Mouse (Mus musculus) C2C12 (cell line): ENCODE data around the gene Itih4. TPM values are rescaled to one million over a fixed set of nuclear protein-coding genes. Genes with fewer than 3 reads are reported as not detected.

Source experiments
- H3K27me3 ChIP-seq: one replicate; pipeline ENCODE4 v1.6.1; 2011; ENCODE audit not compliant: control insufficient read depth, insufficient read depth, insufficient read length
- H3K36me3 ChIP-seq: one replicate; pipeline ENCODE4 v1.6.1; 2011; ENCODE audit not compliant: control insufficient read depth, insufficient read depth
- H3K4me3 ChIP-seq: one replicate; pipeline ENCODE4 v1.5.1; 2011; ENCODE audit warnings: mild to moderate bottlenecking, control low read depth; ENCODE audit not compliant: poor library complexity, insufficient read depth, severe bottlenecking
- H3K79me2 ChIP-seq: one replicate; pipeline ENCODE4 v1.6.1; 2011; ENCODE audit not compliant: control insufficient read depth, insufficient read depth
- H3K79me3 ChIP-seq: one replicate; pipeline ENCODE4 v1.6.1; 2011; ENCODE audit warnings: low read depth, control low read depth
- H3ac ChIP-seq: one replicate; pipeline ENCODE3; 2011; ENCODE audit warnings: low read depth; ENCODE audit not compliant: control insufficient read depth, insufficient read length
- CEBPB ChIP-seq: IDR thresholded peaks from one replicate; pipeline ENCODE4 v1.6.1; 2011; ENCODE audit warnings: low read depth, mild to moderate bottlenecking, control low read depth, moderate library complexity
- CTCF ChIP-seq: IDR thresholded peaks from one replicate; pipeline ENCODE4 v1.5.1; 2011; ENCODE audit not compliant: control insufficient read depth, insufficient read depth, insufficient read length
- FOSL1 ChIP-seq: IDR thresholded peaks from one replicate; pipeline ENCODE4 v1.8.0; 2011; ENCODE audit warnings: mild to moderate bottlenecking, low read length; ENCODE audit not compliant: poor library complexity, insufficient read depth, severe bottlenecking
- MAX ChIP-seq: IDR thresholded peaks from one replicate; pipeline ENCODE4 v1.6.1; 2011; ENCODE audit warnings: mild to moderate bottlenecking, control low read depth
- MYOD1 ChIP-seq: IDR thresholded peaks from one replicate; pipeline ENCODE4 v1.6.1; 2011; ENCODE audit warnings: low read depth; ENCODE audit not compliant: control insufficient read depth, insufficient read length
- MYOG ChIP-seq: IDR thresholded peaks from one replicate; pipeline ENCODE4 v1.6.1; 2011; ENCODE audit not compliant: control insufficient read depth, insufficient read length; ENCODE audit errors: extremely low read depth
- USF1 ChIP-seq: IDR thresholded peaks from one replicate; pipeline ENCODE4 v1.6.1; 2011; ENCODE audit warnings: low read depth, mild to moderate bottlenecking, control low read depth, moderate library complexity
- polyA plus RNA-seq: library from polyadenylated mRNA; unstranded; fragments of >200 nt; fragmentation: generic; extraction: Trizol; gene quantifications from one replicate; pipeline ENCODE4 v1.2.1, GENCODE M21; 2012; ENCODE audit warnings: missing spikeins

Gene Itih4
- polyA plus RNA-seq, 1 experiment = 0.11 TPM

DNA sequence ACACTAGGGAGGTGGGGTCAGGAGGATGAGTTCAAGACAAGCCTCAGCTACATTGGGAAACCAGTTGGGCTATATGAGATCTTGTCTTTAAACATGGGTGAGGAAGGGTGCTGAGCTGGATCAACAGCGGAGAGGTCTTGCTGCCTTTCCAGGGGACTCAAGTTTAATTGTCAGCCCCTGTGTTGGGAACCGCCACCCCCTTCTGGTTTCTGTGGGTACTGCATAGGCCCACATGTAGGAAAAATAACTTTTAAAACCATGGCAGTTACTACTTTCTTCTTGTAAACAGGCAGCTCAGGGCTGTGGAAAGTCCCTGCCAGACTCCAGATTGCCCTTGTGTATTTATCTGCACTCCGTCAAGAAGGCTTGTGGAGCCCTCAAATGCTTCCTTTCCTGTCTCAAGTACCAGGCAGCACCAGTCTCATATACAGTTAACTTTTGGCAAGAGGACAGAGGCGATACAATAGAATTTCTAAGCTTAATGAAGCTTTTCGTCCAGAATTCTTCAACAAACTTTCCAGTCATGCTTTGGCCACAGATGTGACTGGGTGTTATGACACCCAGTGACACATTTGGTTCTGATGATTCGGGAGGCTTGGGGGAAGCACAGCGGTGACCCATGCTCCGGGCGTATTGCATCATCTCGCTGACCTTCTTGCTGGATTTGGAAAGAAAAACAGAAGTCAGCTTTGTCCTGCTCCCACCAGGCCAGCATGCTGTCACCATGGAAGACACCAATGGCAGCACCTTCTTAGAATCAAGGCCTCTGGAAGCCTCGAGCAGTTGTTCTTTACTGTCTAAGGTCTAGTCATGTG is 57.8 kb downstream of the Itih4 start:
- Histone ChIP-seq H3K4me3 (no peak overlapping the region), H3K36me3 (no peaks in the 10 kb centered on the region), H3K27me3 (no peaks in the 10 kb centered on the region), H3K79me2 (no peaks in the 10 kb centered on the region), H3ac (no peak overlapping the region), H3K79me3 (no peaks in the 10 kb centered on the region)
- TF ChIP-seq CEBPB (peak; percentile 39), MAX (no peak), USF1 (no peak), MYOG (no peak), CTCF (no peak)

DNA sequence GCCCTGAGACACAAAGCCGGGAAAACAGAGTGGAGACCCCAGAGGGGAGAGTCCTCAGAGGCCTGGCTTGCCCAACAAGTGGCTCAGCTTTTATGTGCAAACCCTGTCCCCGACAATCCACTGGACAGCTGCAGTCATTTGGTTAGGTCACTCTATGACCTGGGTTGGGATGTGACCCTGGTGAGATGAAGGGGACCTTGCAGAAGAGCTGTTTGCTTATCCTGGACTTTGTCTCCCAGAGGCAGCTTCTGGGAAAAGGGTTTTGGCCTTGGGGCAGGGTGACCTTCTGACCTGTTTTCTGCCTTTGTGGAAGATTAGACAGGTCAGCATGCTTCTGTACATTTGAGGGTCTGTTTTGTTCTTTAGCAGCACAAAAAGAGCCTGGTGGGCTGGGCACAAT is 58.5 kb downstream of the Itih4 start:
- Histone ChIP-seq H3K79me2 (no peaks in the 10 kb centered on the region), H3K27me3 (no peaks in the 10 kb centered on the region), H3K36me3 (no peaks in the 10 kb centered on the region), H3K79me3 (no peaks in the 10 kb centered on the region), H3ac (no peak overlapping the region), H3K4me3 (no peak overlapping the region)
- TF ChIP-seq USF1 = no peak
- no peak for TF ChIP-seq CTCF
- no peak for TF ChIP-seq MYOD1
- no peak for TF ChIP-seq MAX

DNA sequence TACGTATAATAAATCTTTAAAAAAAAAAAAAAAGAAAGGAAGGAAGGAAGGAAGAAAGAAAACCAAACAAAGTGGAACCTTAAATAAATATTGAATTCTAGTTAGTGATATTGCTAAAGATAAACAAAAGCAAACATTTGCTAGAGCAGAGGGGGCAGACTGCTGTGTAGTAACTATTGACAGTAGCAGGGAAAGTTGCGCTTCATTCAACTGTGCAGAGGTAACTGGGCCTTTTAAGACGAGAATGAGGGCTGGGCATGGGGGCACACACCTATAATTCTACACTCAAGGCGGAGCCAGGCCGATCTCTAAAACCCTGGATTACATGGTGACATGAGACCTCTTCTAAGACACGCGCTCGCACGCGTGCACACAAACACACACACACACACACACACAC is 63.7 kb downstream of the Itih4 start:
- TF ChIP-seq CEBPB (no peak), MYOG (no peak), MAX (no peak), MYOD1 (no peak), CTCF (no peak), USF1 (no peak), FOSL1 (no peak)
- no peak overlapping the region for H3K4me3 ChIP-seq

DNA sequence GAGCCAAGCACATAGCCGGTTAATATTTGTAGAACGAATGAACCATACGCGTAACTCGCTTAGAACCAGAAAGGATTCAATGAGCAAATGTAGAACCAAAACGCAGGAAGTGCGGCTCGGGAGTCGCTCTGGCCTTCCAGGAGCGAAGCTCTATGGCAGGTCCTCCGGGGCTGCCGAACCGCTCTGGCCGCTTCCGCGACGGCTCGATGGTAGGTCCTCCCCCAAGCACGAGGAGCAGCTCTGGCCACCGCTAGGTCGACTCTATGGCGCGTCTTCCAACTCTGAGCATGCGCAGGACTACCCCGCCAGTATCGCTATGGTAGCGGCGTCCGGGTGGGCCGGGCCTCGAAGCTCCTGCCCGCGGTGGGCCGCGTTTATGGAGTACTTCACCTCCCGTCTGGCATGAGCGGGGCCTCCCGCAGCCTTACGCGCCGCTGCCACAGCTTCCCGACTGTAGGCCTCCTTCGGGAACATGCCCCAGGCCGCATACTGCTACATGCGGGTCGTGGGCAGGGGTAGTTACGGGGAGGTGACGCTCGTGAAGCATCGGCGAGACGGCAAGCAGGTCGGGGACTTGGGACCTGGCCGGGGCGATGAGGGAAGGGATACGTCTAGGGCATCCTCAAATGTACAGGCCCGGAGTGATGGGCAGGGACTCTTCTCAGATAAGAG is 65.0 kb downstream of the Itih4 start, which contains the start of gene Nek4:
Gene Nek4, plus strand, starts transcription at position 224 of the 672 bp plus-strand sequence.
- H3K79me2 ChIP-seq = no peaks in the 10 kb centered on the region
- H3K79me3 ChIP-seq = no peaks in the 10 kb centered on the region
- peak within 1 kb of the TSS; percentile 86 for H3ac ChIP-seq
- H3K27me3 ChIP-seq = no peaks in the 10 kb centered on the region
- H3K4me3 ChIP-seq = peak within 1 kb of the TSS; percentile 65
- H3K36me3 ChIP-seq = no peaks in the 10 kb centered on the region
- TF ChIP-seq FOSL1 (no peak), CTCF (no peak), USF1 (no peak), MAX (peak; percentile 94)

More for the DNA sequence above, 63.7 kb downstream of the Itih4 start:
- H3K79me2 ChIP-seq = no peaks in the 10 kb centered on the region
- H3ac ChIP-seq = no peak overlapping the region
- H3K36me3 ChIP-seq = no peaks in the 10 kb centered on the region
- H3K79me3 ChIP-seq = no peaks in the 10 kb centered on the region
- no peaks in the 10 kb centered on the region for H3K27me3 ChIP-seq

Other genes with a start within 250 kb of the Itih4 start
- 13.4 TPM for gene Rft1, start 232.1 kb upstream of the Itih4 start, polyA plus RNA-seq
- gene Sfmbt1, start 171.6 kb upstream of the Itih4 start, polyA plus RNA-seq = 5.1 TPM
- gene Tmem110, start 60.9 kb upstream of the Itih4 start, polyA plus RNA-seq = 15.7 TPM
- 10.3 TPM for gene Mustn1, start 7.3 kb upstream of the Itih4 start, polyA plus RNA-seq
- gene Itih3, start 37.3 kb downstream of the Itih4 start, polyA plus RNA-seq = 0.01 TPM
- gene Itih1, start 56.8 kb downstream of the Itih4 start, polyA plus RNA-seq = not detected
- gene Nek4, start 64.9 kb downstream of the Itih4 start, polyA plus RNA-seq = 4.2 TPM
- 13.4 TPM for gene Glt8d1, start 114.9 kb downstream of the Itih4 start, polyA plus RNA-seq
- 218 TPM for gene Spcs1, start 115.2 kb downstream of the Itih4 start, polyA plus RNA-seq
- gene Pbrm1, start 132.7 kb downstream of the Itih4 start, polyA plus RNA-seq = 14.3 TPM
- 56.7 TPM for gene Gnl3, start 132.7 kb downstream of the Itih4 start, polyA plus RNA-seq
- 70.5 TPM for gene Smim4, start 242.5 kb downstream of the Itih4 start, polyA plus RNA-seq
- 322 TPM for gene Nt5dc2, start 244.6 kb downstream of the Itih4 start, polyA plus RNA-seq